Mouse (Mus musculus) lung, postnatal 0 days (tissue): ENCODE measurements around the gene Actr2. TPM values are rescaled to one million over a fixed set of nuclear protein-coding genes. Genes with fewer than 3 reads are reported as not detected.

Experiments
- ATAC-seq: fragments of 200-750 bp; cut with Nextera tagmentation; 2 replicates; pipeline ENCODE4 v1.8.0; 2017; ENCODE audit warnings: moderate library complexity
- DNase-seq: peaks from one replicate; pipeline ENCODE4 v3.0.0-alpha.2; 2016; ENCODE audit warnings: low spot score
- H3K27ac ChIP-seq: fragments of 300-500 bp; sonication (generic); 2 replicates; pipeline ENCODE4 v1.5.1; 2014; ENCODE audit warnings: antibody characterized with exemption, mild to moderate bottlenecking, low read length, mixed read lengths
- H3K27me3 ChIP-seq: fragments of 300-500 bp; sonication (generic); replicated peaks from 2 replicates; pipeline ENCODE4 v1.6.1; 2014; ENCODE audit warnings: low read length, mixed read lengths; ENCODE audit not compliant: insufficient read depth
- H3K36me3 ChIP-seq: fragments of 300-500 bp; sonication (generic); 2 replicates; pipeline ENCODE4 v1.6.1; 2014; ENCODE audit warnings: low read length, mixed read lengths; ENCODE audit not compliant: insufficient read depth
- H3K4me1 ChIP-seq: fragments of 300-500 bp; sonication (generic); 2 replicates; pipeline ENCODE4 v1.6.1; 2014; ENCODE audit warnings: antibody characterized with exemption, low read depth, low read length, mixed read lengths; ENCODE audit not compliant: insufficient read depth
- H3K4me2 ChIP-seq: fragments of 300-500 bp; sonication (generic); replicated peaks from 2 replicates; pipeline ENCODE4 v1.6.1; 2014; ENCODE audit warnings: low read depth, mild to moderate bottlenecking, low read length, moderate library complexity, mixed read lengths
- H3K4me3 ChIP-seq: fragments of 300-500 bp; sonication (generic); 2 replicates; pipeline ENCODE4 v1.5.1; 2014; ENCODE audit warnings: low read depth, low read length
- H3K9ac ChIP-seq: fragments of 300-500 bp; sonication (generic); replicated peaks from 2 replicates; pipeline ENCODE4 v1.6.1; 2014; ENCODE audit warnings: low read depth, mild to moderate bottlenecking
- H3K9me3 ChIP-seq: fragments of 300-500 bp; sonication (generic); 2 replicates; pipeline ENCODE4 v1.6.1; 2016; ENCODE audit warnings: low read length, mixed read lengths
- CTCF ChIP-seq: IDR thresholded peaks from 2 replicates; pipeline ENCODE4 v1.5.1; 2016; ENCODE audit warnings: antibody characterized with exemption, mild to moderate bottlenecking
- EP300 ChIP-seq: IDR thresholded peaks from 2 replicates; pipeline ENCODE4 v1.6.1; 2016; ENCODE audit warnings: antibody characterized with exemption, mild to moderate bottlenecking, control low read depth
- WGBS: fragments of 180-500 bp; shearing (Covaris S2); extraction: QIAGEN DNeasy Blood & Tissue Kit; methylation state at CpG from one replicate; pipeline ENCODE4 v1.1.7; 2014; 5-methylcytosine and 5-hydroxymethylcytosine counted together
- polyA plus RNA-seq: library from polyadenylated mRNA; unstranded; fragments of >200 nt; fragmentation: Nextera tagmentation; extraction: Ambion mirVana; gene quantifications from 2 replicates; pipeline ENCODE4 v1.2.1, GENCODE M21; 2015

Actr2 gene
- polyA plus RNA-seq, 1 experiment from 2014 or later: 93.1 TPM

GRCm38 (mm10) chr11:20018905-20019304 lies 93.8 kb downstream of the Actr2 start:
- DNase-seq (no peak), ATAC-seq (no peak)
- H3K4me2 ChIP-seq: no peak overlapping the region
- no peaks in the 10 kb centered on the region for H3K27me3 ChIP-seq
- 100% methylated on average over 2 of the region's 2 CpGs for WGBS
- no peak for TF ChIP-seq CTCF
- no peak for TF ChIP-seq EP300
- H3K4me3 ChIP-seq: no peak overlapping the region
- H3K27ac ChIP-seq: no peak overlapping the region
- peaks cover 36% of the 10 kb centered on the region for H3K36me3 ChIP-seq
- H3K4me1 ChIP-seq: no peaks in the 10 kb centered on the region
- no peak overlapping the region for H3K9ac ChIP-seq
- H3K9me3 ChIP-seq: peaks cover 20% of the 10 kb centered on the region

DNA sequence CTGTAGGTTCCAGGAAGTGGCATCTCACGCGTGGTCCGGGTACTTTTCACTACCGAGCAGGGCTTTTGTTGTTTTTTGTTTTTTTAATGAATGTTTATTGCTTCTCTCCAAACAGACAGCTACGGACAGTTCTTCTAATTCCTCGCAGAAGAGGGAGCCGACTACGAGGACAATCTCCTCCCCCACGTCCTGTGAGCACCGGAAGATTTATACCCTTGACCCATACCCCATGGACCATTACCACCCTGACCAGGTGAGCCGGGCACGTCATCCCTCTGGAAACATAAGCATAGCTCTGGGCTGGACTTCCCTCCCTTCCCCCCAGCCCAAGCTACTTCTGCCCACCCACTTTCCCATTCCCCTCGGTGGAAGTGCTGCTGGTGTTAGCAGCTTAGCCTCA lies 94.8 kb downstream of the Actr2 start:
- no peaks in the 10 kb centered on the region for H3K27me3 ChIP-seq
- ATAC-seq (no peak), DNase-seq (no peak)
- no peaks in the 10 kb centered on the region for H3K4me1 ChIP-seq
- WGBS: 93% methylated on average over 13 of the region's 13 CpGs
- no peak overlapping the region for H3K4me2 ChIP-seq
- no peak overlapping the region for H3K9ac ChIP-seq
- peaks cover 20% of the 10 kb centered on the region for H3K9me3 ChIP-seq
- no peak for TF ChIP-seq CTCF
- no peak for TF ChIP-seq EP300
- peaks cover 36% of the 10 kb centered on the region for H3K36me3 ChIP-seq
- no peak overlapping the region for H3K4me3 ChIP-seq
- H3K27ac ChIP-seq: no peak overlapping the region

DNA sequence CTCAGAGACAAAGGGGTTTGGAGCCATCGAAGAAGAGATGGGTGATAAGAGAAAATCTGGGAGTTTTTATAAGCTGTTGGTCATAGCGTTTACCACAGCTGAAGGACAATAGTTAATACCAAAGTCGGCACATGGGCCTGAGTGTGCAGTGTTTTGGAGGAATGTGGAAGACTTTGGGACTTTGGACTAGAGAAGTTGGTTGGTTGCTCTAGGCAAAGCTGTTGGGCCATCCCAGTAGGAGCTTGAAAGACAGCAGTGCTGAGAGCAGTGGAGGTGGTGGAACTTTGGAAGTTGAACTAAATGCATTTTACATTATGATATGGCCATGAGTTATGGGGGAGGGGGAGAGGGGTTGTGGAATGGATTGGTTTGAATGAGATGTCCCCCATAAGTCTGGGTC lies 99.3 kb downstream of the Actr2 start:
- H3K36me3 ChIP-seq: peaks cover 13% of the 10 kb centered on the region
- ATAC-seq: no peak
- no peak overlapping the region for H3K4me3 ChIP-seq
- no peaks in the 10 kb centered on the region for H3K27me3 ChIP-seq
- no peak for DNase-seq
- WGBS: 94% methylated on average over 3 of the region's 3 CpGs
- no peak overlapping the region for H3K4me2 ChIP-seq
- no peak for TF ChIP-seq EP300
- TF ChIP-seq CTCF: no peak
- H3K27ac ChIP-seq: no peak overlapping the region
- no peaks in the 10 kb centered on the region for H3K9me3 ChIP-seq
- H3K9ac ChIP-seq: no peak overlapping the region
- H3K4me1 ChIP-seq: no peaks in the 10 kb centered on the region

Other genes with a start within 250 kb of the Actr2 start
- 3.9 and 4.9 TPM in 2 replicates for gene Spred2, start 188.5 kb downstream of the Actr2 start, polyA plus RNA-seq
- gene Rab1a, start 88.5 kb upstream of the Actr2 start, polyA plus RNA-seq: 244 and 267 TPM in 2 replicates
- 12.5 and 14.7 TPM in 2 replicates for gene Cep68, start 136.5 kb upstream of the Actr2 start, polyA plus RNA-seq
- gene Slc1a4, start 219.8 kb upstream of the Actr2 start, polyA plus RNA-seq: 17.5 and 17.7 TPM in 2 replicates